Mouse (Mus musculus): ENCODE results near the gene Mei1.

Mei1 gene

DNA sequence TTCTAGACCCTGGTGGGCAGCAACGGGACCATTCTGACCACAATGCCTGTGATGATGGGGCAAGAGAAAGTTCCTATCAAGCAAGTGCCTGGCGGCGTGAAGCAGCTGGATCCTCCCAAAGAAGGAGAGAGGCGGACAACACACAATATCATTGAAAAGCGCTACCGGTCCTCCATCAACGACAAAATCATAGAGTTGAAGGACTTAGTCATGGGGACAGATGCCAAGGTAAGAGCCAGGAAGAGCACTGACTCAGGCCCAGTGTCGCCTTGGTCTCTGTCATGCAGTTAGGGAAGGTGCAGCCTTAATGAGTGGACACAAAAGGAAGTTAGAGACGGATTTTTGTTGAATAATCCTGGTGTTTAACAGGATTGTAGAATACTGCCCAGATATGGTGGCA lies 105.3 kb downstream of the Mei1 start:
- DNase-seq (ENCODE audit: low spot score), result no peak

Data from layer of hippocampus, adult 9-10 months (tissue).